Mouse (Mus musculus): ENCODE data around the gene Cracr2b.

- TF ChIP-seq CTCF (IDR thresholded peaks at IDR 0.05; ENCODE audit: low read depth) (no peak), EP300 (optimal IDR thresholded peaks at IDR 0.05) (no peak)
These were observed 9.0 kb upstream of the Cracr2b start for GRCm38 (mm10) chr7:141451928-141452327.
